In the genomic region with DNA sequence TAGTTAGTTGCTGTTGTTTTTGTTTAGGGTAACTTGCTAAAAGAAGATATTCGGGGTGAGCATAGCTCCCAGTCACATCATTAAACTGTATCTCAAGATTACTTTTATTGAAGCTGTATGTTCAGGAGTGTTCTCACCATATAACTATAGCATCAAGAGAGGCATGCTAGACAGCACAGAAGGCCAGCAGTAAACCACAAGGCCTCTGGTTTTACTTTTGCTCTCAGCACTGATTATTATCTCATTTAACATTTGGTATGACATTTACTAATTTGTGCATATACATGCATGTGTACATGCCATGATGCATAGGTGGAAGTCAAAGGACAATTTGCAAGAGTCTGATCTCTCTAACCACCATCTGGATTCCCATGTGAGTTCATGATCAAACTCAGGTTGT, we compare ENCODE assay signal across 24 mouse cellular contexts.
"Had no signal": no experiment of that assay in that cellular context is flagged by ENCODE, and none has a peak within 500 bp of the region (broad histone marks: within the 10 kb centered on the region; RNA-seq: fewer than 3 reads in every experiment).

No protein-coding gene starts in this region.

- H3K27ac ChIP-seq: heart, adult 2 months; heart, embryonic 13.5 days; heart, embryonic 15.5 days; hindbrain, embryonic 13.5 days; hindbrain, embryonic 15.5 days; hindbrain, postnatal 0 days; layer of hippocampus, adult 2 months; left cerebral cortex, adult 2 months; limb, embryonic 10.5 days; limb, embryonic 12.5 days; liver, embryonic 15.5 days had no signal

- DNase-seq: gastrocnemius, postnatal 14 days; gastrocnemius, postnatal 36 days; heart, adult 2 months; heart, postnatal 14 days; heart, postnatal 36 days; kidney, adult 11 months; kidney, adult 2 months; kidney, adult 9 months; kidney, postnatal 10 days; kidney, postnatal 25 days; kidney, postnatal 4 days; liver; liver, embryonic 13.5 days had no signal

- H3K4me3 ChIP-seq: heart, adult 2 months; heart, embryonic 13.5 days; heart, embryonic 15.5 days; hindbrain, embryonic 13.5 days; hindbrain, embryonic 15.5 days; layer of hippocampus, adult 2 months; left cerebral cortex, adult 2 months; limb, embryonic 10.5 days; limb, embryonic 12.5 days; liver, embryonic 13.5 days; liver, embryonic 15.5 days had no signal

- ATAC-seq: hindbrain, postnatal 0 days; intestine, embryonic 16.5 days had no signal
